Mouse (Mus musculus) cerebellum, adult 2 months (tissue): ENCODE data around the gene Il18r1.

ENCODE experiments used
- CTCF ChIP-seq: fragments of 200-500 bp; IDR thresholded peaks from 2 replicates; pipeline ENCODE4 v1.5.1; 2011; ENCODE audit warnings: low read depth, mild to moderate bottlenecking, control low read depth, low read length, moderate library complexity, borderline replicate concordance; ENCODE audit not compliant: insufficient read depth
- POLR2A ChIP-seq: fragments of 200-500 bp; IDR thresholded peaks from 2 replicates; pipeline ENCODE4 v1.6.1; 2011; ENCODE audit warnings: low read length, control low read depth, borderline replicate concordance; ENCODE audit not compliant: insufficient read depth

- no peak for TF ChIP-seq POLR2A
- TF ChIP-seq CTCF, result no peak
Measured at GRCm38 (mm10) chr1:40473640-40474039, 8.3 kb downstream of the Il18r1 start.
